Mouse (Mus musculus) c-Kit-positive CD71-positive TER-119-positive erythroid progenitor cells, embryonic 14.5 days (primary cell): ENCODE results near the gene Znhit3.

Experiments used
- DNase-seq: peaks from one replicate; pipeline ENCODE4 v3.0.0-alpha.2; 2013; ENCODE audit warnings: low spot score

Gene Znhit3

GRCm38 (mm10) chr11:84916053-84916702 lies at the start of gene Znhit3:
Gene Znhit3, minus strand, starts transcription at chr11:84916366.
- peak; percentile 86 for DNase-seq

GRCm38 (mm10) chr11:84963556-84963955 lies 47.4 kb upstream of the Znhit3 start:
- DNase-seq = no peak

GRCm38 (mm10) chr11:84962536-84962935 lies 46.4 kb upstream of the Znhit3 start:
- no peak for DNase-seq

- no peak for DNase-seq
Measured at GRCm38 (mm10) chr11:84961571-84961970, 45.4 kb upstream of the Znhit3 start.

- no peak for DNase-seq
Measured at GRCm38 (mm10) chr11:84960780-84961179, 44.6 kb upstream of the Znhit3 start.

- no peak for DNase-seq
Measured at GRCm38 (mm10) chr11:84960291-84960690, 44.1 kb upstream of the Znhit3 start.

- no peak for DNase-seq
Measured at GRCm38 (mm10) chr11:84959701-84960181, 43.6 kb upstream of the Znhit3 start.

GRCm38 (mm10) chr11:84959181-84959580 lies 43.0 kb upstream of the Znhit3 start:
- no peak for DNase-seq

GRCm38 (mm10) chr11:84958271-84958630 lies 42.1 kb upstream of the Znhit3 start:
- DNase-seq = no peak

GRCm38 (mm10) chr11:84957591-84958270 lies 41.6 kb upstream of the Znhit3 start, which contains the start of gene Car4:
Gene Car4, plus strand, starts transcription at chr11:84957786.
- no peak for DNase-seq

- DNase-seq = no peak
Measured at GRCm38 (mm10) chr11:84957171-84957570, 41.0 kb upstream of the Znhit3 start.

GRCm38 (mm10) chr11:84956400-84956799 lies 40.2 kb upstream of the Znhit3 start:
- DNase-seq = no peak

- DNase-seq = no peak
Measured at GRCm38 (mm10) chr11:84952611-84953010, 36.4 kb upstream of the Znhit3 start.

GRCm38 (mm10) chr11:84948526-84948925 lies 32.4 kb upstream of the Znhit3 start:
- DNase-seq = no peak

GRCm38 (mm10) chr11:84948114-84948513 lies 31.9 kb upstream of the Znhit3 start:
- DNase-seq = no peak

- no peak for DNase-seq
Measured at GRCm38 (mm10) chr11:84947206-84947605, 31.0 kb upstream of the Znhit3 start.

- DNase-seq = no peak
Measured at GRCm38 (mm10) chr11:84945841-84946240, 29.7 kb upstream of the Znhit3 start.

- DNase-seq = no peak
Measured at GRCm38 (mm10) chr11:84944639-84945435, 28.7 kb upstream of the Znhit3 start.

- peak; percentile 21 for DNase-seq
Measured at GRCm38 (mm10) chr11:84943948-84944347, 27.8 kb upstream of the Znhit3 start.

GRCm38 (mm10) chr11:84940140-84940539 lies 24.0 kb upstream of the Znhit3 start:
- DNase-seq = no peak

GRCm38 (mm10) chr11:84939508-84940053 lies 23.4 kb upstream of the Znhit3 start:
- no peak for DNase-seq

GRCm38 (mm10) chr11:84932261-84932660 lies 16.1 kb upstream of the Znhit3 start:
- no peak for DNase-seq
